Mouse (Mus musculus): ENCODE measurements around the gene Tmx1. TPM values are rescaled to one million over a fixed set of nuclear protein-coding genes. Genes with fewer than 3 reads are reported as not detected.

The Tmx1 gene
- total RNA-seq (2021), result 10 to 100 TPM; 41.3 to 41.8 TPM

- peak; percentile 98 for DNase-seq
Measured at GRCm38 (mm10) chr12:70452726-70453645, at the start of gene Tmx1. TSS of gene Tmx1 (plus strand) at chr12:70453095.

GRCm38 (mm10) chr12:70404327-70404726 lies 48.6 kb upstream of the Tmx1 start:
- intact Hi-C loops (cut with DNase I), result no loop called here
- DNase-seq, result no peak

More at GRCm38 (mm10) chr12:70452726-70453645, at the start of gene Tmx1:
- intact Hi-C loops (cut with DNase I), result no loop called here

DNA sequence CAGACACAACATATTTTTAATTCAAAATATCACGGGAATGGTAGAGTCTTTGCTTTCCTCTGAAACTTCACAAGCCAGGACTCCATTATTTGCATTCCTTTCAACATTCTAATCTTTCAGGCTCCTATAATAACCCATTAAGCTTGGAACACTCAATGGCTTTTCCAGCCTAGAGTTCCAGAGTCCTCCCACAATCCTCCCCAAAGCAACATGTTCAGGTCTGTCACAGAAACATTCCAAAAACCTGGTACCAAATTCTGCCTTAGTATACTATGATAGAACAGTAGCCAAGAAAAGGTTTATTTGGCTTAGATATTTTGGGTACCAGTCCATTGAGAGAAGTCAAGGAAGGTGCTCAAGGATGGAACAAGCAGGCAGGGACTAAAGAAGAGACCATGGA lies 44.5 kb upstream of the Tmx1 start:
- no peak for DNase-seq

GRCm38 (mm10) chr12:70409600-70409999 lies 43.3 kb upstream of the Tmx1 start:
- no peak for DNase-seq
- intact Hi-C loops (cut with DNase I), result no loop called here

More for the DNA sequence above, 44.5 kb upstream of the Tmx1 start:
- intact Hi-C loops (cut with DNase I), result no loop called here

DNA sequence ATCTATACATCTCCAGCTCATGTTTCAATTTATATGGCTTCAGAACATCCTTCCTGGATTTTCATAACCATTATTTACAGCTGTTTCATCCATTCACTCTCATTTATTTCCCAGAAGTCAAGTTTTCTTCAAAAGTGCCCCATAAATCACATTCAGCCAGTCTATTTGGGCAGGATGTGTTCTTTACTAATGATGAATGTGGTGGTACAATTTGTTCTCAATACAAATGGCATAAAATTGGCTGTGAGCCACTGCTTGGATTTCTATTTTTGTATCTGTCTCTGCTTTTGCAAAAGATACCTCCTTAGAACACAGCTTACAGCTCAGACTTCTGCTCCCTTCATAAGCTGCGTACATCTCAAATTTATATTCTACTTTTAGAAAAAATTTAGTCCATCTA lies 32.7 kb upstream of the Tmx1 start:
- no peak for DNase-seq
- intact Hi-C loops (cut with DNase I), result no loop called here

GRCm38 (mm10) chr12:70421028-70421427 lies 31.9 kb upstream of the Tmx1 start:
- DNase-seq, result no peak
- intact Hi-C loops (cut with DNase I), result no loop called here

DNA sequence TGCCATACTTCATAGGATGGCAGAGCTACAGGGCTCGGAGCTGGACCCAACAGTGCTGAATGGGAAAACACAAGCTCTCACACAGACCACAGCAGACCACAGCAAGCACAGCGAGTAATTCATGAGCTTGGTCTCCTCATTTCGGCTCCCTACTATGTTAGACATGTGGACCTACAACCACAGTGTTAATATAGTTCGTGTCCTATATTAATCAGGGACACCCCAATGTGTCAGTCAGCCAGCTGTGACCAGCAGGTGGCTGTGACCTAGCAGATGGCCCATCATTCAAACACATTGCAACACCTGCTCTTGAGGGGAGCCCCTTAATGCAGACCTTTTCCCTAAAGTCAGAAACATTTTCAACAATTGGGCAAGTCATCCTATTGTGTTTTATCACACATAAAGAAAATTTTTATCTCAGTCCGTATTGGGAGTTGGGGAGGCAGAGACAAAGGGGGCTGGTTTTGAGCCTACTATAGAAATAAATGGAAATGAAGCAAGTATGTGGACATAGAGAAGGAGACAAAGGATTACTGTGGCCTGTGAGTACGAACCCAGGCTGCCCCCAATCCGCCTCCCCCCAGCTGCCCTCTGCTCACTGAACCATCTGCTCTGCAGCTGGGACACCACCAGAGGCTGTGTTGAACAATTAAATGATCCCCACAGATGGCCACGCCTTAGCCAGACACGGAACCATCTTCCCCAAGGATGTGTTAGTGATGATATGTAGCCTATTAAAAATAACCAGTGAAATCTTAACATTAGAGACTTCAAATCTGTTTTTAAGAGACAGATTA lies 30.4 kb upstream of the Tmx1 start:
- DNase-seq, result peak; percentile 47
- intact Hi-C loops (cut with DNase I), result no loop called here

DNA sequence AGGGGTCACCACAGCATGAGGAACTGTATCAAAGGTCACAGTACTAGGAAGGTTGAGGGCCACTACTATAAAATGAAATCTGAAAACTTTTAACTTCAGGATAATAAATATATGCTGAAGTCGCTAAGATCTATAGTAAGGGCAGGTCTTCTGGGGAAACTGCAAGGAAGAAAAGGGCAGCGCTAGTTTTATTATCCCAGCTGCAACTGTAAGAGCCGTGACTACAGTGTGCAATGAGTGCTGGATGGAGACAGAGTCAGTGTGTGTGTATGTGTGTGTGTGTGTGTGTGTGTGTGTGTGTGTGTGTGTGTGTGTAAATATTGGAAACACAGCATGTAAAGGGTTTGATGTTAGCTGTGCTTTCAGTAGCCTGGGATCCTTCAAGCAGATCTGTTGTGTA lies 25.0 kb upstream of the Tmx1 start:
- intact Hi-C loops (cut with DNase I), result loop anchor here (5.0 kb wide), 1 partner anchor 81 kb away; the partner anchor contains the start of gene Trim9
- no peak for DNase-seq

- intact Hi-C loops (cut with DNase I), result loop anchor here (5.0 to 10.0 kb wide), 2 partner anchors 82 to 195 kb away; partner anchors contain the start of genes Pygl and Trim9
- DNase-seq, result no peak
Measured at GRCm38 (mm10) chr12:70429637-70430036, 23.3 kb upstream of the Tmx1 start.

- peak; percentile 60 for DNase-seq
- intact Hi-C loops (cut with DNase I), result loop anchor here (10.0 kb wide), 1 partner anchor 196 kb away; the partner anchor contains the start of gene Pygl
Measured at GRCm38 (mm10) chr12:70430307-70430950, 22.5 kb upstream of the Tmx1 start.

DNA sequence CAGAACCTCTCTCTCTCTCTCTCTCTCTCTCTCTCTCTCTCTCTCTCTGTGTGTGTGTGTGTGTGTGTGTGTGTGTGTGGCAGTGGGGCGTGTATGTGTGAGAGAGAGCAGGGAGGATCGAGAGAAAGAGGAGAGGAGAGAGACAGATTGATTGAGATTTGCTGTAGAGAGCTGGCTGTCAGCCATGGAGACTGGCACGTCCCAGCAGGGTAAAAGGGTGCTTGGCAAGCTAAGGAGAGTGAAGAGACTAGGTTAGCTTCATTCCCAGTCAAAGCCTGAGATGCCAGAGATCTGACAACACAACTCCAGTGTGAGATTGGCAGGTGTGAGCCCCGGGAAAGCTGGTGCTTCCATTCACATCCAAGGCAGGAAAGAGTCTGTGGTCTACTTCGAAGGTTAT lies 21.5 kb upstream of the Tmx1 start:
- peak; percentile 12 for DNase-seq
- intact Hi-C loops (cut with DNase I), result loop anchor here (10.0 kb wide), 1 partner anchor 197 kb away; the partner anchor contains the start of gene Pygl

- intact Hi-C loops (cut with DNase I), result no loop called here
- no peak for DNase-seq
Measured at GRCm38 (mm10) chr12:70449961-70450360, 2.9 kb upstream of the Tmx1 start.

DNA sequence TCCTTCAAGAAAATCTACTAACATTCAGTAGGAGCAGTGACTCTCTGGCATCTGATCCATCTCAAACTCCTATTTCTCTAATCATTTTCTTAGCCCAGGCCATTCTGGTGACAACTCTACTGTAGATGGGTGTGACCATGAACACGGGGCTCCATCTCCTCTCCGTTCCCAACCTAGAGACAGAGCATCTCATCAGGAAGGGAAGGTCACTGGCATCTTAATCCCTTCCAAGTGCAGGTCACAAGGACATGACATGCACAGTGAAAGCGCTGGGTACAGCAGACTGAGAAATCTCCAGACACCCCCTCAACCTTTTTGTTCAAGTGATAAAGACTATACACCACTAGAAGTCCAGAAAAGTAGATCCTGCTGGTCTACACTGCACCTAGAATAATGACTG lies 1.4 kb upstream of the Tmx1 start:
- intact Hi-C loops (cut with DNase I), result no loop called here
- DNase-seq, result no peak

GRCm38 (mm10) chr12:70452143-70452542 lies 752 bp upstream of the Tmx1 start:
- no peak for DNase-seq
- intact Hi-C loops (cut with DNase I), result no loop called here

- no peak for DNase-seq
- intact Hi-C loops (cut with DNase I), result no loop called here
Measured at GRCm38 (mm10) chr12:70455226-70455625, 2.3 kb downstream of the Tmx1 start.

DNA sequence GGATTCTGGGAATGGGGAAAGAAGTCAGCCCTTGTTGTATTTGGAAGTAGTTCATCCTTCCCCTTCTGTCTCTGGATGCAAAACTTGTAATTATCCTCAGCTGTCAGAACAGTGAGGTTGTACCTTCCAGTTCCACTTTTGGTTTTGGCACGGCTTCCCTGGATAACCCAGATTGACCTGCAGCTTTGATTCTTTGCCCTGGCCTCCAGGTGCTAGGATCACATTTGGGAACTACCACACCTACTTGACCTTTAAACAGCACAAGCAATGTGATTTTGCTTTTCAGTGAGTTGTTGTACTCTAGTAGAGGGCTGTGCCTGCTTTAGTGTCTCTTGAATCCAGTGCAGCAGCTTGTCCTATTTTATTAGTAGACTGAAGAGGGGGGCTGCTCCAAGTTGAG lies 6.7 kb downstream of the Tmx1 start:
- intact Hi-C loops (cut with DNase I), result no loop called here
- DNase-seq, result no peak

DNA sequence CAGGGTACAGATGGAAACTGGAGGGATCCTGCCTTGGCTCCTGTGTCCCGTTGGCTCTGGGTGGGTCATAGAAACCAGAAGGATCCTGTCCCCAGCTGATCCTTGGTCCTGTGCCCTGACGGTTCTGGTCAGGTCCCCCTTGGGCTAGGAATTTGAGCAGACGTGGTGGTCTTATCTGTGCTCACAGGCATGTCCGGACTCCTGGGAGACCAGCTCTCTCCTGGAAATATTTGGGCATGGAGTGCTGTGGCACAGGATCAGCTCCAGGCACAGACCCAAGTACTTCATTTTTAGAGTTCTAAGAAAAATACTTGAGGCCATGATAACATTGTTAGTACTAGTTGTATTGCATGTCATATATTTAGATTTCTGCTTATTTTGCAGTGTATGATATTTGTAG lies 11.1 kb downstream of the Tmx1 start:
- DNase-seq, result no peak
- intact Hi-C loops (cut with DNase I), result no loop called here

- DNase-seq, result no peak
- intact Hi-C loops (cut with DNase I), result no loop called here
Measured at GRCm38 (mm10) chr12:70475336-70475735, 22.4 kb downstream of the Tmx1 start.

- intact Hi-C loops (cut with DNase I), result no loop called here
- DNase-seq, result no peak
Measured at GRCm38 (mm10) chr12:70476884-70477576, 24.1 kb downstream of the Tmx1 start.

GRCm38 (mm10) chr12:70477593-70478287 lies 24.8 kb downstream of the Tmx1 start:
- peak; percentile 64 for DNase-seq
- intact Hi-C loops (cut with DNase I), result no loop called here

Measured in left cerebral cortex, postnatal 4 days (tissue).